Mouse (Mus musculus) midbrain, embryonic 15.5 days (tissue): ENCODE data around the gene Slc4a1. TPM values are rescaled to one million over a fixed set of nuclear protein-coding genes. Genes with fewer than 3 reads are reported as not detected.

Experiments
- ATAC-seq: fragments of 200-750 bp; cut with Nextera tagmentation; replicated peaks from 2 replicates; pipeline ENCODE4 v1.8.0; 2017; ENCODE audit warnings: moderate TSS enrichment
- H3K27ac ChIP-seq: fragments of 300-500 bp; sonication (generic); 2 replicates; pipeline ENCODE4 v1.5.1; 2015; ENCODE audit warnings: mild to moderate bottlenecking, inconsistent platforms
- H3K27me3 ChIP-seq: fragments of 300-500 bp; sonication (generic); replicated peaks from 2 replicates; pipeline ENCODE4 v1.6.1; 2015; ENCODE audit warnings: inconsistent platforms
- H3K36me3 ChIP-seq: fragments of 300-500 bp; sonication (generic); replicated peaks from 2 replicates; pipeline ENCODE4 v1.6.1; 2015; ENCODE audit warnings: inconsistent platforms
- H3K4me1 ChIP-seq: fragments of 300-500 bp; sonication (generic); 2 replicates; pipeline ENCODE4 v1.6.1; 2015; ENCODE audit warnings: inconsistent platforms
- H3K4me2 ChIP-seq: fragments of 300-500 bp; sonication (generic); 2 replicates; pipeline ENCODE4 v1.6.1; 2015; ENCODE audit warnings: inconsistent platforms, mild to moderate bottlenecking, moderate library complexity
- H3K4me3 ChIP-seq: fragments of 300-500 bp; sonication (generic); 2 replicates; pipeline ENCODE4 v1.5.1; 2015; ENCODE audit warnings: mild to moderate bottlenecking, inconsistent platforms
- H3K9ac ChIP-seq: fragments of 300-500 bp; sonication (generic); 2 replicates; pipeline ENCODE4 v1.6.1; 2015; ENCODE audit warnings: mild to moderate bottlenecking, inconsistent platforms
- H3K9me3 ChIP-seq: fragments of 300-500 bp; sonication (generic); 2 replicates; pipeline ENCODE4 v1.6.1; 2016; ENCODE audit warnings: inconsistent platforms
- WGBS: fragments of 180-500 bp; shearing (Covaris S2); methylation state at CpG from one replicate; pipeline ENCODE4 v1.1.7; 2015; ENCODE audit warnings: mixed read lengths; 5-methylcytosine and 5-hydroxymethylcytosine counted together
- polyA plus RNA-seq: library from polyadenylated mRNA; unstranded; fragments of >200 nt; fragmentation: Nextera tagmentation; extraction: Ambion mirVana; gene quantifications from 2 replicates; pipeline ENCODE4 v1.2.1, GENCODE M21; 2015

Gene Slc4a1
- polyA plus RNA-seq, 1 experiment from 2014 or later: 2.9 TPM

DNA sequence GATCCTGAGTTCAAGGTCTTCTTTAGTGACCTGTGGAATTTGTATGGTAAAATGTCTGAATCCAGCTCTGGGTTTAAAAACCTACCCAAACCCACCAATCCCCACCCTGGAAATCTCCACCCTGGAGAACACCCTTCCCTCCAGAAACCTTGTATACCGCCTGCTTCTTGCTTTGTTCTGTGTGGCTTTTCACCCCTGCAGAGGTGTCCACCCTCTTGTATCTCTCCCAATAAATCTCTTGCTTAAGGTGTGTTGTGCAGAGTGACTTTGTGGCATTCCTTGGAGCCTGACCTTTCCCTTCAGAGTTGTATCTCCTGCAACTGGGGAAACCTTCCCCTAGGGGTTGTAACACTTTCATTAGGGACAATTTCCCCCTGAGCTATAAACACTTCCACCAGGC, 28.1 kb downstream of the Slc4a1 start:
- Histone ChIP-seq H3K27me3 (no peaks in the 10 kb centered on the region), H3K9me3 (no peaks in the 10 kb centered on the region), H3K9ac (no peak overlapping the region), H3K4me1 (0 out of 2 replicates have a peak, but pooled peaks cover 6% of the 10 kb centered on the region), H3K4me2 (no peak overlapping the region), H3K36me3 (no peaks in the 10 kb centered on the region), H3K4me3 (no peak overlapping the region), H3K27ac (no peak overlapping the region)
- 91% methylated on average over 1 of the region's 1 CpGs for WGBS
- no peak for ATAC-seq

- no peak for ATAC-seq
- 74% methylated on average over 1 of the region's 1 CpGs for WGBS
- Histone ChIP-seq H3K9ac (no peak overlapping the region), H3K4me1 (0 out of 2 replicates have a peak, but pooled peaks cover 6% of the 10 kb centered on the region), H3K4me3 (no peak overlapping the region), H3K36me3 (no peaks in the 10 kb centered on the region), H3K27me3 (no peaks in the 10 kb centered on the region), H3K4me2 (no peak overlapping the region), H3K9me3 (no peaks in the 10 kb centered on the region), H3K27ac (no peak overlapping the region)
These were observed 29.8 kb downstream of the Slc4a1 start for GRCm38 (mm10) chr11:102336191-102336590.

GRCm38 (mm10) chr11:102334973-102335700, 30.9 kb downstream of the Slc4a1 start:
- Histone ChIP-seq H3K9ac (no peak overlapping the region), H3K4me3 (no peak overlapping the region), H3K36me3 (no peaks in the 10 kb centered on the region), H3K4me1 (0 out of 2 replicates have a peak, but pooled peaks cover 6% of the 10 kb centered on the region), H3K27ac (no peak overlapping the region), H3K9me3 (no peaks in the 10 kb centered on the region), H3K4me2 (no peak overlapping the region; the same call in 1 of the 2 replicates), H3K27me3 (no peaks in the 10 kb centered on the region)
- no peak for ATAC-seq
- WGBS: 29% methylated on average over 9 of the region's 9 CpGs

DNA sequence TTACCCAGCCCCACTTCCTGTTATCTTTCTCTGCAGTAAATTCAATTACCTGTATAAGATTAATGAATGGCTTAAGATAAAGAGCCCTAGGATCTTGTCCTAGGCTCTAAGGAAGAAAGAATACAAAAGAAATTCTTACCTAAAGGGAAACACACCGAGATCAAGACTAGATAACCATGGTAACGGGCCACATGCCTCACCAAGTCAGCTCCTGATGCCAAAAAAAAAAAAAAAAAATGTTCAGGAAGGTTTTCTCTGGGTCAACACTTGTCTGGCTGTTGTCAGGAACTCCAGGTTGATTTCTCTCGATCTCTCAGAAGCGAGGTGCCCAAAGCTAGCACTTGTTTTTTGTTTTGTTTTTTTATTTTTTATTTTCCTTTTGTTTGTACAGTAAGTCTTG, 32.0 kb downstream of the Slc4a1 start:
- no peak for ATAC-seq
- no peak overlapping the region for H3K4me3 ChIP-seq
- WGBS: 57% methylated on average over 4 of the region's 4 CpGs
- 0 out of 2 replicates have a peak overlapping the region, but pooled peaks have one; percentile 13 for H3K27ac ChIP-seq
- H3K4me1 ChIP-seq: 0 out of 2 replicates have a peak, but pooled peaks cover 6% of the 10 kb centered on the region
- no peak overlapping the region for H3K4me2 ChIP-seq
- no peaks in the 10 kb centered on the region for H3K36me3 ChIP-seq
- no peaks in the 10 kb centered on the region for H3K9me3 ChIP-seq
- H3K27me3 ChIP-seq: no peaks in the 10 kb centered on the region
- no peak overlapping the region for H3K9ac ChIP-seq

- Histone ChIP-seq H3K4me1 (0 out of 2 replicates have a peak, but pooled peaks cover 6% of the 10 kb centered on the region), H3K4me2 (no peak overlapping the region), H3K9me3 (no peaks in the 10 kb centered on the region), H3K27ac (no peak overlapping the region), H3K36me3 (no peaks in the 10 kb centered on the region), H3K9ac (no peak overlapping the region), H3K4me3 (no peak overlapping the region), H3K27me3 (no peaks in the 10 kb centered on the region)
- ATAC-seq: no peak
These were observed 32.9 kb downstream of the Slc4a1 start for GRCm38 (mm10) chr11:102333061-102333460.

DNA sequence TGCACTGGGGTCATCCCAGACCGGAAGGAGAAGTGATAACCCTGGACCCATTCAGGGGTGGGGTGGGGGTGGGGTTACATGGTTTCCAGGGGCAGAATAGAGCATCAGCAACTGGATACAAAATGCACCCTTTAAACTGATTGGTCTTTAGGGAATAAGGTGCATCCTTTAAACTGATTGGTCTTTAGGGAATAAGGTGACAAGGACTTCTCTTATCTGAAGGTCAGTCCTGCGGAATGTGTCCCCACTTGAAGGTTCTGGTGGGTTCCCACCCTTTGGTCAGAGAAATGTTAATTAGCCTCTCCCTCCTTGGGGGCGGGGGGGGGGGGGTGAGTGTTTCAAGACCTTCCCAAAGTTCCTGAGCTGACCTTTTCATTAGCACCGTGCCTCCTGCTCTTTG, 34.2 kb downstream of the Slc4a1 start:
- Histone ChIP-seq H3K9me3 (no peaks in the 10 kb centered on the region), H3K4me3 (no peak overlapping the region), H3K27me3 (no peaks in the 10 kb centered on the region), H3K9ac (no peak overlapping the region), H3K36me3 (no peaks in the 10 kb centered on the region), H3K4me1 (0 out of 2 replicates have a peak, but pooled peaks cover 6% of the 10 kb centered on the region), H3K27ac (no peak overlapping the region), H3K4me2 (no peak overlapping the region)
- 62% methylated on average over 4 of the region's 4 CpGs for WGBS
- ATAC-seq: no peak

- H3K27ac ChIP-seq: no peak overlapping the region
- WGBS: 78% methylated on average over 3 of the region's 3 CpGs
These were observed 36.0 kb downstream of the Slc4a1 start for GRCm38 (mm10) chr11:102330039-102330438.

DNA sequence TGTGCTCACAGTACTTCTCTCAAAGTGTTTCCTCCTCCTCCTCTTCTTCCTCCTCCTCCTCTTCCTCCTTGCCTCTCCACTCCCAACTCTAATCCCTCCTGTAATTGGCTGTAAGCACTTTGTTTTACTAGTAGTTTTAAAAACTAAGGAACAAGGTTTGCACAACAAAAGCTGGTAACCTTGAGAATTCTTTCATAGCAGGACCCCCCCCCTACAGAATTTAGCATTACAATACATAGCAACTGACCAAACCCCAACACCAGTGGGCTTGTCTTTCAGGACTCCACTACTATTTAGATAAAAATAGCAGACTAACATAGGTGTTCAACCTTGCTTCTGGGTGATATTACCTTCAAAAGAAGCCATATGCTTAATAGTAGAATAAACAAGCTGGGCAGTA, 36.5 kb downstream of the Slc4a1 start:
- no peak overlapping the region for H3K27ac ChIP-seq
- no peaks in the 10 kb centered on the region for H3K4me1 ChIP-seq
- H3K36me3 ChIP-seq: no peaks in the 10 kb centered on the region
- H3K27me3 ChIP-seq: no peaks in the 10 kb centered on the region
- ATAC-seq: no peak
- H3K4me2 ChIP-seq: no peak overlapping the region
- no peak overlapping the region for H3K9ac ChIP-seq
- no peak overlapping the region for H3K4me3 ChIP-seq
- H3K9me3 ChIP-seq: no peaks in the 10 kb centered on the region

More at GRCm38 (mm10) chr11:102330039-102330438, 36.0 kb downstream of the Slc4a1 start:
- Histone ChIP-seq H3K36me3 (no peaks in the 10 kb centered on the region), H3K27me3 (no peaks in the 10 kb centered on the region), H3K4me3 (no peak overlapping the region), H3K4me2 (no peak overlapping the region), H3K9ac (no peak overlapping the region), H3K9me3 (no peaks in the 10 kb centered on the region), H3K4me1 (0 out of 2 replicates have a peak, but pooled peaks cover 1% of the 10 kb centered on the region)
- ATAC-seq: no peak

DNA sequence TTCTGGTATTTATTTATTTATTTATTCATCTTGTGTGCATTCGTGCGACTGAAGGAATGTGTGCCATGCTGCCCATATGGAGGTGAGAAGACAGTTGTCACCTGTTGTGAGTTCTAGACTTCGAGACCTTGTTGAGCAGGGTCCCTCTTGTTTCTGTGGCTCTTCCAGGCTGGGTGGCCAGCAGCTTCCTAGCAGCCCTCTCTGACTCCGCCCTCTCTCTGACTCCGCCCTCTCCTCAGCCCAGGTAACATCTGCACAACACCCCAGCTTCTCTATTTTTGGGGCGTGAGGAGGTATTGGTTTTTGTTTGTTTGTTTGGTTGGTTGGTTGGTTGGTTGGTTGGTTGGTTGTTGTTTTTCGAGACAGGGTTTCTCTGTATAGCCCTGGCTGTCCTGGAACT, 38.2 kb downstream of the Slc4a1 start:
- Histone ChIP-seq H3K4me1 (no peaks in the 10 kb centered on the region), H3K4me3 (no peak overlapping the region), H3K36me3 (no peaks in the 10 kb centered on the region), H3K9me3 (no peaks in the 10 kb centered on the region), H3K9ac (no peak overlapping the region), H3K27ac (no peak overlapping the region), H3K4me2 (no peak overlapping the region), H3K27me3 (no peaks in the 10 kb centered on the region)
- no peak for ATAC-seq
- 81% methylated on average over 7 of the region's 7 CpGs for WGBS

GRCm38 (mm10) chr11:102327250-102327649, 38.8 kb downstream of the Slc4a1 start:
- H3K36me3 ChIP-seq: no peaks in the 10 kb centered on the region
- no peaks in the 10 kb centered on the region for H3K4me1 ChIP-seq
- WGBS: 62% methylated on average over 5 of the region's 5 CpGs
- H3K27ac ChIP-seq: no peak overlapping the region
- no peak overlapping the region for H3K9ac ChIP-seq
- no peak overlapping the region for H3K4me3 ChIP-seq
- no peaks in the 10 kb centered on the region for H3K9me3 ChIP-seq
- H3K27me3 ChIP-seq: no peaks in the 10 kb centered on the region
- no peak for ATAC-seq
- no peak overlapping the region for H3K4me2 ChIP-seq

- ATAC-seq: no peak
- Histone ChIP-seq H3K9ac (no peak overlapping the region), H3K4me3 (no peak overlapping the region), H3K4me1 (peaks cover 10% of the 10 kb centered on the region), H3K27ac (no peak overlapping the region), H3K27me3 (no peaks in the 10 kb centered on the region), H3K9me3 (no peaks in the 10 kb centered on the region), H3K4me2 (no peak overlapping the region), H3K36me3 (no peaks in the 10 kb centered on the region)
- WGBS: 80% methylated on average over 1 of the region's 1 CpGs
These were observed 42.5 kb downstream of the Slc4a1 start for GRCm38 (mm10) chr11:102323516-102323915.

DNA sequence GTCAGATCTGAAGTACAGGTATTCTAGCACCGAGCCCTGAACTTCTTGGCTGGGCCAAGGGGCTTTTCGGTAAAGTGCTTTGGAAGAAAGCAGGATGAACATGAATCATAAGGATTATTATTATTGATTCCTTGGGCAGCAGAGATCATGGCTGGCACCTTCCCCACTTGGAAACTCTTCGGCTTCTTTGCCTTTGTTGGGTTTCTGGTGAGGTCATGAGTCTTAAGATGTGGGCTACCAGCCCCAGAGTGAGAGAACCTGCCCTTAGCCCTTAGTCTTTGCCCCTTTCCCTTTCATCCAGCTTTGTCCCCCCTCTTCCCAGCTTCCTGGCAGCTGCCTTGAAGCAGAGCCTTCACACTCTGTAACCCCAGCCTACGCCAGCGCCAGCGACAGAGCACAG, 44.1 kb downstream of the Slc4a1 start:
- H3K4me2 ChIP-seq: no peak overlapping the region
- ATAC-seq: no peak
- H3K36me3 ChIP-seq: no peaks in the 10 kb centered on the region
- no peaks in the 10 kb centered on the region for H3K9me3 ChIP-seq
- WGBS: 86% methylated on average over 6 of the region's 6 CpGs
- H3K27me3 ChIP-seq: no peaks in the 10 kb centered on the region
- H3K27ac ChIP-seq: no peak overlapping the region
- H3K4me1 ChIP-seq: peaks cover 10% of the 10 kb centered on the region
- no peak overlapping the region for H3K9ac ChIP-seq
- H3K4me3 ChIP-seq: no peak overlapping the region

GRCm38 (mm10) chr11:102320686-102321005, 45.4 kb downstream of the Slc4a1 start:
- peak; percentile 19 for ATAC-seq
- peak overlapping the region; percentile 98 for H3K27ac ChIP-seq
- H3K9ac ChIP-seq: peak overlapping the region; percentile 86
- H3K27me3 ChIP-seq: no peaks in the 10 kb centered on the region
- no peaks in the 10 kb centered on the region for H3K9me3 ChIP-seq
- no peaks in the 10 kb centered on the region for H3K36me3 ChIP-seq
- WGBS: 6% methylated on average over 10 of the region's 10 CpGs
- H3K4me3 ChIP-seq: peak overlapping the region; percentile 67
- H3K4me2 ChIP-seq: peak overlapping the region; percentile 89
- H3K4me1 ChIP-seq: peaks cover 19% of the 10 kb centered on the region
